Mouse (Mus musculus) left cerebral cortex, adult 8-10 months (tissue): ENCODE results near the gene Mllt10. TPM values are rescaled to one million over a fixed set of nuclear protein-coding genes. Genes with fewer than 3 reads are reported as not detected.

Source experiments
- DNase-seq, 2 experiments: peaks; one replicate each; pipeline ENCODE4 v3.0.0; 2022; ENCODE audit warnings: low spot score in 2 of 2
- total RNA-seq, 4 experiments: library from RNA; stranded (reverse); gene quantifications; 2 replicates each; pipeline ENCODE4 v1.2.4; 2022

Mllt10 gene
- total RNA-seq, 4 experiments from 2014 or later: 53.3 to 62.7 (median 56.5) TPM

GRCm38 (mm10) chr2:18051026-18051830 is 3.8 kb upstream of the Mllt10 start:
- DNase-seq: no peak

- no peak for DNase-seq
Observed at GRCm38 (mm10) chr2:18051831-18052170, 3.2 kb upstream of the Mllt10 start.

- no peak for DNase-seq
Observed at GRCm38 (mm10) chr2:18052581-18052980, 2.5 kb upstream of the Mllt10 start.

GRCm38 (mm10) chr2:18053243-18053950 is 1.6 kb upstream of the Mllt10 start:
- DNase-seq: no peak

GRCm38 (mm10) chr2:18053951-18054530 is 996 bp upstream of the Mllt10 start:
- no peak for DNase-seq

GRCm38 (mm10) chr2:18055929-18056785 is 1.1 kb downstream of the Mllt10 start:
- DNase-seq: peak; percentile 80 to 91

GRCm38 (mm10) chr2:18056786-18057255 is 1.8 kb downstream of the Mllt10 start:
- DNase-seq: peak; percentile 69 to 88

GRCm38 (mm10) chr2:18057336-18058145 is 2.5 kb downstream of the Mllt10 start:
- DNase-seq: peak; percentile 39 to 54

GRCm38 (mm10) chr2:18058146-18058708 is 3.2 kb downstream of the Mllt10 start:
- DNase-seq: no peak

GRCm38 (mm10) chr2:18059063-18059462 is 4.0 kb downstream of the Mllt10 start:
- DNase-seq: no peak

- DNase-seq: no peak
Observed at GRCm38 (mm10) chr2:18059891-18060290, 4.9 kb downstream of the Mllt10 start.

GRCm38 (mm10) chr2:18060396-18060795 is 5.4 kb downstream of the Mllt10 start:
- no peak for DNase-seq

GRCm38 (mm10) chr2:18063763-18064251 is 8.8 kb downstream of the Mllt10 start:
- peak; percentile 49 to 67 for DNase-seq

GRCm38 (mm10) chr2:18064356-18064858 is 9.4 kb downstream of the Mllt10 start:
- DNase-seq: peak; percentile 78 to 93

GRCm38 (mm10) chr2:18064941-18065707 is 10.1 kb downstream of the Mllt10 start:
- DNase-seq: peak; percentile 55 to 75

- no peak for DNase-seq
Observed at GRCm38 (mm10) chr2:18065708-18066030, 10.6 kb downstream of the Mllt10 start.

GRCm38 (mm10) chr2:18066436-18066835 is 11.4 kb downstream of the Mllt10 start:
- DNase-seq: no peak

- no peak for DNase-seq
Observed at GRCm38 (mm10) chr2:18068071-18068796, 13.2 kb downstream of the Mllt10 start.
